Mouse (Mus musculus) c-Kit-positive CD71-negative TER-119-negative erythroid progenitor cells, embryonic 14.5 days (primary cell): ENCODE data around the gene Fam160a2.

Source experiments
- DNase-seq: peaks from one replicate; pipeline ENCODE4 v3.0.0-alpha.2; 2013; ENCODE audit warnings: low read depth

Fam160a2 gene

DNA sequence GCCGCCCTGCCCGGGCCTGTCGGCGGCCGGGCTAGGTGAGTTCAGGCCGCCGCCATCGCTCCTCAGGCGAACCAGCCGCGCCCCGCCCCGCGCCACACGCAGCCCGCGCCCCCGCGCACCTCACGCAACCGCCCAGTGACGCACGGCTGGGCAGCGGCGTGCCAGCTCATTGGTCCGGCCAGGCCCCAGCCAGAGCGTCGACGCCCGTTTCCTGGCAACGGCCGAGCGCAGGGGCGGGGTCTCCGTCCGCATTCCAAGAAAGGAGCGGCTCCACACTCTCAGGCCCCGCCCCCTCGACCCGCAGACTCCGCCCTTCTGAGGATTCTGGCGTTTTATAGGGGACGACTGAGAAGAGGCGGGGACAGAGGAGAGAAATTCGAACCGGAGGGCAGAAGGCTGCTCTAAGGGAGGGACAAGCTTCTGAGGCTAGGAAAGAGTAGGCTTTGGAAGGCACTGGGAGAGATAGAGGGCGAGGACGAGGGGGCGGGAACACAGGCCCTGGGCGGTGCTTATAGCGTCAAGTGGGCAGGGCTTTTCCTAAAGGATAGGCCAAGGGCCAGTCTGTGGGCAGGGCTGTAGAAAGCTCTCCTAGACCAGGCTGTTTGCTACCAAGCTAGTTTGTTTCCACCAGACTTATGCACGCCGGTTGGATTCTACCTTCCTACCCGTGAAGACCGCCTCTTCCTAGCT is at the start of gene Fam160a2:
Fam160a2 (minus strand) TSS at position 120 of the 690 bp plus-strand sequence.
- peak; percentile 98 for DNase-seq

- no peak for DNase-seq
These were observed 45.2 kb upstream of the Fam160a2 start for GRCm38 (mm10) chr7:105445076-105445475.

DNA sequence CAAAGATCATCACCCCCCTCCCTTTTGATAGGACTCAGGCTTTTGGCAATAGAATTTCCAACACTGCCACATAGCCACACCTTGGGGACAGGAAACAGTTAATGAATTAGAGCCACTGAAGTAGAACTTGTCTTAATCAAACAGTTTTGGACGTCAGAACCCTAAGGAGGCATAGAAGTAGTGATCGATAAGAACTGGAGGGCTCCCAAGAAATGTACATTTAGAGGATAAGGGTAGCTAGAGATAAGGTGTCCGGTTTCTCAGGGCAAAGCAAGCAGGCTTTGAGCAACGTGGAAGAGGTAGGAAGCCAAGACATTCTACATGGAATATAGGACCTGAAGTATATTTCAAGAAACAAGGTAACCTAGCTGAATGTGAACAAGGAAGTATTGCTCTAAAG is 41.6 kb upstream of the Fam160a2 start:
- DNase-seq = no peak

DNA sequence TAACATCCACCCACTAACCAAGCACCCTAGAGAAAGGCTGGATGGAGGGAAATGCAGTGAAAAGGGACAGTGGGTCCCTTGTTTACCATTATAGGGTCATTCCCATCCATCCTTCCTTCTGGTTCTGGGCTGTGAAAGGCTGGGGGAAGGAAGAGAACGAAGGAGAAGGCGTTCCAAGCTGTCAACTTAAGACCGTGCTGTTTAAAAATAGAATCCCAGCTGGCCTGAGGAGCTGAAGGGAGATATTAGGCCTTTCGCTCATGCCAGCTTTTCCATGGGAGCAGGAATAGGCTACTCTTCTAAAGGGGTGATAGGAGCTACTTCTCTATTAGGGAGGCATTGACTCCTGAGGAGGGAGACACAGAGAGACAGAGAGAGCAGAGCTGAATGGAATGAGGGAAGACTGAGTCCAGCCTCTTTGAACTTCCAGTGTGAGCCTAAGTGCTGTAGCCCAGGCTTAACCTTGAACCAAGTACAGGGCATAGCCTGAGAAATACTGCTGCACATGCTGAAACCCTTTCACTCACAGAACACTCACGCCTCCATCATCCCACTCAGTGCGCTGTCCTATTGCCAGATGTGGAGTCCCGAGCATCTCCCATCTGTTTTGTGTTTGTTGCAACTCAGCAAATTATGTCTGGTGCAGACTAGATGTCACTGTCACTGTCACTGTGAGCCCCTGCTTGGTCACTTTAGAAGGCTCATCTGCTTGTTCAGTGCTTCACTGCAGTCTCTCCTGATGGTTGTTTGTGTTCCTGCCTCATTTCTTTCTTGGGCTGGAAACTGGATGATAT is 38.3 kb upstream of the Fam160a2 start:
- DNase-seq = no peak

GRCm38 (mm10) chr7:105434798-105435197 is 34.9 kb upstream of the Fam160a2 start:
- no peak for DNase-seq

DNA sequence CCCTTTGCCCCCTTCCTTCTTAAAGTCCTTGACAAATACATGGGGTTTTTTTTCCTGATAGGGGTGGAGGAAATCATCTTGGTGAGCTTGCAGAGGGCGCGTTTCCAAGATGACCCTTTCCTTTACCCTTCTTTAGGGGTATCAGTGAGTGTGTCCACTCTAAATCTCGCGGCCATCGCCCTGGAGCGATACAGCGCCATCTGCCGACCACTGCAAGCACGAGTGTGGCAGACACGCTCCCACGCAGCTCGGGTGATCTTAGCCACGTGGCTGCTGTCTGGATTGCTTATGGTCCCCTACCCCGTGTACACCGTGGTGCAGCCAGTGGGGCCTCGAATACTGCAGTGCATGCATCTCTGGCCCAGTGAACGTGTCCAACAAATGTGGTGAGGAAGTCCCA is 34.0 kb upstream of the Fam160a2 start:
- no peak for DNase-seq

- DNase-seq = no peak
These were observed 32.2 kb upstream of the Fam160a2 start for GRCm38 (mm10) chr7:105432058-105432457.

GRCm38 (mm10) chr7:105426051-105426450 is 26.2 kb upstream of the Fam160a2 start:
- DNase-seq = no peak

DNA sequence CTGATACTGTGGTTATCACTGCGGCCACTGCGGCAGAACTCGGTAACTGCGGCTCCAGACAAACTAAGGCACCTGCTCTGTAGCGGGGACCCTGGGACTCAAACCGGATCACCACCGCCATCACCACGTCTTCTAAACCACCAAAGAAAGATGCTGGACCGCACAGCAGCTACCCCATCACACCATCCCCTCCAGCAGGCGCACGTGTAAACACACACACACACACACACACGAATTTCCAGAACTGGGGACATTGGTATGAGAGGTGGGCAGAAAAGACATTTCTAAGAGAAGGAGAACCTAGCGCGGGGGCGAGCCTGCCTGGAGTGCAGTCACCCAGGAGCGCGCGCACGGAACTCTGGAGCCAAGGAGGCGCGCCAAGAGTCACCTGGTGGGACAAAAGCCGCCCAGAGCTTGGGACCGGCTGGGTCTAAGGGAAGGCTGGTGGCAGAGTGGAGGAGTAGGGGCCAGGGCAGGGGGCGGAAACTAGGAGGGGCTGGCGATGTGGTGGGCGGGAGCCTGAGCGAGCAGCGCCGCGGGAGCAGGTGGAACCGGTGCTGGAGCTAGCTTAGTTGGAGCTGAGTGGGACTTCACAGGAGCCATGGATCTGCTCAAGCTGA is 25.7 kb upstream of the Fam160a2 start, which contains the start of gene Cckbr:
Cckbr (plus strand) TSS at position 308 of the 620 bp plus-strand sequence.
- no peak for DNase-seq

DNA sequence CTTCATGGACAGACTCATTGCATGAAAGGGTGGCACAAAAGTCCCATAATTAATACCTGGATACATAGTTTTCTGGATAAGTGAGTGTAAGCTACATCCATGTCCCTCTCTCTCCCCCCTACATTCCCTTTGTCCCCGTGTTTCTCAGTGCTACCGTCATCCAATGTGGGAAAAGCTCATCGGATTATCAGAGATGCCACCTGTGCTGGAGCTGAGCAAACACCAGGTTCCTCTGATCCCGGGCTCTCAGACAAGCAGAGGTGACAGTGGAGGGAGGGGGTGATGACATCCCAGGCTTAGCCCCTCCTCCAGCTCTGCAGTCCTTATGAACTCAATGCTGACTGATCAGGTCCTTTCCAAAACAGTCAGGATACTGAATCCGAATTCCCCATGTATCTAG is 24.5 kb upstream of the Fam160a2 start:
- DNase-seq = no peak

GRCm38 (mm10) chr7:105420903-105421302 is 21.0 kb upstream of the Fam160a2 start:
- no peak for DNase-seq

GRCm38 (mm10) chr7:105418106-105418505 is 18.3 kb upstream of the Fam160a2 start:
- DNase-seq = no peak

GRCm38 (mm10) chr7:105416529-105416928 is 16.7 kb upstream of the Fam160a2 start:
- no peak for DNase-seq

- DNase-seq = no peak
These were observed 14.5 kb upstream of the Fam160a2 start for GRCm38 (mm10) chr7:105414385-105414784.

DNA sequence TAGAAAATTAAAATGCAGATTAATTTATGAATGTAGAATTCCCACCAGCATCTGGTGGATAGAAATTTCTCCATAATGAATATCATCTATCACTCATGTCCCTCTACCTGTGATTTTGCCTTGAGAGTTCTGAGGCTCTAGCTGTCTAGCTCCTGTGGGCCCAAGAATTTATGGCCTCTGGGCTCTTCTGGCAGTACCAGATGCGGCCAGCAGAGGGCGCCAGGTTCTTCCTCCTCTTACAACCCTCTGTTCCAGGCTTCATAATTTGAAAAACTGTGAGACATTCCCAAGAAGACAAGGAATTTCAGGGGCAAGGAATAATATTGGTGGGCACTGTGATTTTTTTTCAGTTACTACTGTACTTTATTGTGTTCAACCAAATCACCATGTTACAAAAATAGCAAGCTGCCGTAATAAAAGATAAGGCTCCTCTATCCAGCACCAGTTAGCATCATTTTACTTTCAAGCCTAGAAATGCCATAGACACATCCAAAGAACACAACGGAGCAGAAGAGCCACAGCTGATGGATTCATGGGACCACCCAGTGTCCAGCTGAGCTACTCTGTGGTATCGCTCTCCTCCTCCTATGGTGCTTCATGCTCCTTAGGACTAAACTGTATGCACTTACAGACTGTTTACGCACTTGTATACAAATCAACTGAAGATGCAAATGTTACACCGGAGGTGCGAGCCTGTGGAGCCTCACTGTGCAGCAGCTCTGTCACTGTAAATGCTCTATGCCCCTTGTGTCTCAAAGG is 12.2 kb upstream of the Fam160a2 start:
- peak; percentile 37 for DNase-seq

GRCm38 (mm10) chr7:105406322-105406721 is 6.5 kb upstream of the Fam160a2 start:
- DNase-seq = no peak

DNA sequence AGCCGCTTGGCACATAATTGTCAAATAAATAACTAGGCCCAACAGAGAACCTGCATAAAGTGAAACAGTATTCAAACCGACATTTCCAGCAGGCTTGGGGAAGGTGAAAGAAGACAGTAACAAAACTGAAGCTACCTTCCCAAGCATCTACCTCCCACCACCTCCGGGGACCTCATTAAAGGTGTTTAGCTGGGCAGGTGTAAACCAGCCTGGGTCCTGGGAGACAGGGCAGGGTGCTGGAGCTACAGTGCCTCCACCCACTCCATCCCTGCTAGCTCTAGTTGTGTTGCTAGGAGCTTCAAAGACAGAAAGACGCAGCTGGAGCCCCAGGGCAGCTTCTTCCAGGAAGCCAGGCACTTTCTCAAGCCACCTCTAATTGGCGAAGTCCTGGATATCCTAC is 4.4 kb upstream of the Fam160a2 start, which contains the start of gene Cnga4:
Cnga4 (plus strand) TSS at position 301 of the 400 bp plus-strand sequence.
- DNase-seq = no peak

- DNase-seq = peak; percentile 32
These were observed 558 bp downstream of the Fam160a2 start for GRCm38 (mm10) chr7:105399058-105399934.

DNA sequence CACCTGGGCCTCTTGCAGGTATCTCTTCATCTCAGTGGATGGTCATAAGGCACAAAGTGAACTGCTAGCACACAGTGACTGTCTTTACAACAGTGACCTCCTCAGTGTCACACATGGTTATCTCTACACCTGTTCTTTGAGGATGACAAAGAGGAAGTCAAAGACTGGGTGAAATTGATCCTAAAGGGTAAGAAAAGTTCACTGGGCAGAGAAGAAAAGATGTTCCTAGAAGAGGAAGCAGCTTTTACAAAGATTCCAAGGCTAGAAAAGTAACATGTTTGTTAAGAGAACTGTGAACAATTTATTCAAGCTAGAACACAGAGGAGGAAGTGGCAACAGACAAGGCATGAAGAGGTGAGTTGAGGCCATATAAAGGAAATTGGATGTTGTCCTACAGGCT is 3.7 kb downstream of the Fam160a2 start:
- DNase-seq = no peak

- DNase-seq = no peak
These were observed 4.6 kb downstream of the Fam160a2 start for GRCm38 (mm10) chr7:105395131-105395820.
